Mouse (Mus musculus) stomach, embryonic 14.5 days (tissue): ENCODE results near the gene Gm6337. TPM values are rescaled to one million over a fixed set of nuclear protein-coding genes. Genes with fewer than 3 reads are reported as not detected.
"Not testable (repeated sequence)": the region's sequence is repeated elsewhere in the genome, so short reads cannot be mapped to it uniquely, and the experiment has no call there.

Source experiments
- ATAC-seq: fragments of 200-750 bp; cut with Nextera tagmentation; 2 replicates; pipeline ENCODE4 v1.8.0; 2017; ENCODE audit warnings: low read depth, moderate TSS enrichment; ENCODE audit not compliant: insufficient number of reproducible peaks, insufficient read depth, low FRiP score
- H3K27ac ChIP-seq: fragments of 300-500 bp; sonication (generic); 2 replicates; pipeline ENCODE4 v1.5.1; 2014; ENCODE audit warnings: mild to moderate bottlenecking, low read length, moderate library complexity, mixed read lengths
- H3K27me3 ChIP-seq: fragments of 300-500 bp; sonication (generic); 2 replicates; pipeline ENCODE4 v1.6.1; 2014; ENCODE audit warnings: low read length, control low read depth, mixed read lengths; ENCODE audit not compliant: control insufficient read depth, insufficient read depth
- H3K36me3 ChIP-seq: fragments of 300-500 bp; sonication (generic); 2 replicates; pipeline ENCODE4 v1.6.1; 2014; ENCODE audit warnings: mild to moderate bottlenecking, control low read depth, low read length, moderate library complexity, mixed read lengths; ENCODE audit not compliant: control insufficient read depth, insufficient read depth
- H3K4me1 ChIP-seq: fragments of 300-500 bp; sonication (generic); 2 replicates; pipeline ENCODE4 v1.6.1; 2014; ENCODE audit warnings: low read length, control low read depth, mixed read lengths; ENCODE audit not compliant: control insufficient read depth, insufficient read depth
- H3K4me2 ChIP-seq: fragments of 300-500 bp; sonication (generic); replicated peaks from 2 replicates; pipeline ENCODE4 v1.6.1; 2014; ENCODE audit warnings: low read depth, low read length, control low read depth
- H3K4me3 ChIP-seq: fragments of 300-500 bp; sonication (generic); 2 replicates; pipeline ENCODE4 v1.5.1; 2014; ENCODE audit warnings: low read depth, low read length, control low read depth
- H3K9ac ChIP-seq: fragments of 300-500 bp; sonication (generic); replicated peaks from 2 replicates; pipeline ENCODE4 v1.6.1; 2014; ENCODE audit warnings: low read depth, mild to moderate bottlenecking, control low read depth, low read length, moderate library complexity, mixed read lengths
- H3K9me3 ChIP-seq: fragments of 300-500 bp; sonication (generic); 2 replicates; pipeline ENCODE4 v1.6.1; 2016; ENCODE audit warnings: low read depth, low read length, control low read depth; ENCODE audit not compliant: control insufficient read depth
- WGBS: fragments of 180-500 bp; shearing (Covaris S2); extraction: QIAGEN DNeasy Blood & Tissue Kit; methylation state at CpG from one replicate; pipeline ENCODE4 v1.1.7; 2014; 5-methylcytosine and 5-hydroxymethylcytosine counted together
- polyA plus RNA-seq: library from polyadenylated mRNA; unstranded; fragments of >200 nt; fragmentation: Nextera tagmentation; extraction: Ambion mirVana; gene quantifications from 2 replicates; pipeline ENCODE4 v1.2.1, GENCODE M21; 2014

Gene Gm6337
- not detected in 2 replicates for polyA plus RNA-seq

- H3K27ac ChIP-seq, ATAC-seq, H3K4me1 ChIP-seq, H3K9ac ChIP-seq, H3K9me3 ChIP-seq, H3K4me3 ChIP-seq, H3K36me3 ChIP-seq, H3K4me2 ChIP-seq, H3K27me3 ChIP-seq: not testable (repeated sequence)
- 93% methylated on average over 3 of the region's 4 CpGs for WGBS
Observed at GRCm38 (mm10) chr14:6058167-6058566, at the start of gene Gm6337. Gene Gm6337, minus strand, starts transcription at chr14:6058267.

GRCm38 (mm10) chr14:6107500-6107899 lies 49.4 kb upstream of the Gm6337 start:
- not testable (repeated sequence) for H3K36me3 ChIP-seq, H3K4me3 ChIP-seq, H3K27me3 ChIP-seq, H3K27ac ChIP-seq, H3K4me1 ChIP-seq, H3K9me3 ChIP-seq, H3K9ac ChIP-seq, ATAC-seq
- peak overlapping the region; percentile 35 for H3K4me2 ChIP-seq
- WGBS: 12% methylated on average over 8 of the region's 9 CpGs

DNA sequence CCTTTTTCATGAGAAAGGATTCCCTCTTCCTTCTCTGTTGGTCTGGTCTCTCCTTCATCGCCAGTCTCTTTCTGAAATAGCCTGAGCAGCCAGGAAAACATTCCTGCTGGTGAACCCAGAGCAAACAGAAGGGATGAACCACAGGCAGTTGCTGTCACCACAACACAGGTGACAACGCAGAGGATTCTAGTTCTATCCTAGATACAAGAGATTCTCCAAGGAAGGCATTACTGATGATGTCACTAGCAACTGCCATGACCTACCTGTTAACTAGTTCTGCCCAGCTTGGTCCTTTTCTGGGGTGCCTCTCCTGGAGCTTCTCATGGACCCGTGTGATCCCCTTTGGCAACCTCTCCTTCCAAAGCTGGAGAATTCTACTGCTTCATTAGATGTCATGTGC lies 35.8 kb upstream of the Gm6337 start, which contains the start of gene Gm8206:
Gene Gm8206, minus strand, starts transcription at position 101 of the 400 bp plus-strand sequence.
- not testable (repeated sequence) for ATAC-seq

More for the DNA sequence above, 35.8 kb upstream of the Gm6337 start, which contains the start of gene Gm8206:
- H3K27me3 ChIP-seq, H3K4me2 ChIP-seq, H3K36me3 ChIP-seq, H3K9ac ChIP-seq, H3K27ac ChIP-seq, H3K4me1 ChIP-seq, H3K4me3 ChIP-seq, H3K9me3 ChIP-seq: not testable (repeated sequence)
- 83% methylated on average over 2 of the region's 3 CpGs for WGBS

Other genes with a start within 250 kb of the Gm6337 start
- not detected in 2 replicates for gene Gm3424, start 227.9 kb downstream of the Gm6337 start, polyA plus RNA-seq
- gene Gm8237, start 177.9 kb downstream of the Gm6337 start, polyA plus RNA-seq: 0.67 and 0.95 TPM in 2 replicates
- 0.91 and 1.1 TPM in 2 replicates for gene Gm3248, start 96.5 kb downstream of the Gm6337 start, polyA plus RNA-seq
- gene Gm3453, start 79.1 kb downstream of the Gm6337 start, polyA plus RNA-seq: not detected in 2 replicates
- gene Gm8206, start 35.7 kb upstream of the Gm6337 start, polyA plus RNA-seq: 1.6 and 2.6 TPM in 2 replicates
- 3.8 and 4.4 TPM in 2 replicates for gene Gm3468, start 50.4 kb upstream of the Gm6337 start, polyA plus RNA-seq
- not detected in 2 replicates for gene Gm3476, start 67.5 kb upstream of the Gm6337 start, polyA plus RNA-seq
- gene Gm21560, start 161.0 kb upstream of the Gm6337 start, polyA plus RNA-seq: not detected in 2 replicates
- 1.1 and 1.6 TPM in 2 replicates for gene Gm3411, start 229.0 kb upstream of the Gm6337 start, polyA plus RNA-seq
- not detected in 2 replicates for gene Gm21103, start 246.6 kb upstream of the Gm6337 start, polyA plus RNA-seq